Mouse (Mus musculus): ENCODE measurements around the gene Palmd. TPM values are rescaled to one million over a fixed set of nuclear protein-coding genes. Genes with fewer than 3 reads are reported as not detected.

The Palmd gene
- polyA plus RNA-seq, 1 experiment from 2014 or later: 4.0 TPM

DNA sequence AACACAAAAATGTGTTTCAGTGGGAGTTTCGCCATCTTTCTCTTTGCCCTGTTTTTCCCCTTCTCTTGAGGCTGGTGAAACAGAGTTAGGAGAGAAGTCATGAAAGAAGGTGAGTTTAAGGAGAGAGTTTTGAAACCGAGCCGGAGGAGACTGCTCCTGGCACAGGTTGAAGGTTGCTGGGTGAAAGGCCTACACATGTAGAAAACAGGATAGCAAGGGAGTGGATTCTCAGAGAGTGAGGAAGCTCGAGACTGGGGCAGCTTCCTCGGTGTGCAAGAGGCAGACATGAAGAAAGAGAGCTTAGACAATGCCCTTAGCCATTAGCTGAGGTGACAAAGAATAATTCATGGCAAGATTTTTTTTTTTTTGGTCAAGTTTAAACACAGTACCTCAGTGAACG, 15.4 kb downstream of the Palmd start:
- no peak for ATAC-seq
- H3K4me1 ChIP-seq: no peaks in the 10 kb centered on the region
- no peak overlapping the region for H3K27ac ChIP-seq
- 70% methylated on average over 6 of the region's 6 CpGs for WGBS (ENCODE audit: insufficient replicate concordance)
- H3K27me3 ChIP-seq (replicated peaks): no peaks in the 10 kb centered on the region
- H3K4me3 ChIP-seq: no peak overlapping the region
- no peak overlapping the region for H3K4me2 ChIP-seq
- no peak overlapping the region for H3K9ac ChIP-seq
- H3K9me3 ChIP-seq (replicated peaks): no peaks in the 10 kb centered on the region
- H3K36me3 ChIP-seq: no peaks in the 10 kb centered on the region

DNA sequence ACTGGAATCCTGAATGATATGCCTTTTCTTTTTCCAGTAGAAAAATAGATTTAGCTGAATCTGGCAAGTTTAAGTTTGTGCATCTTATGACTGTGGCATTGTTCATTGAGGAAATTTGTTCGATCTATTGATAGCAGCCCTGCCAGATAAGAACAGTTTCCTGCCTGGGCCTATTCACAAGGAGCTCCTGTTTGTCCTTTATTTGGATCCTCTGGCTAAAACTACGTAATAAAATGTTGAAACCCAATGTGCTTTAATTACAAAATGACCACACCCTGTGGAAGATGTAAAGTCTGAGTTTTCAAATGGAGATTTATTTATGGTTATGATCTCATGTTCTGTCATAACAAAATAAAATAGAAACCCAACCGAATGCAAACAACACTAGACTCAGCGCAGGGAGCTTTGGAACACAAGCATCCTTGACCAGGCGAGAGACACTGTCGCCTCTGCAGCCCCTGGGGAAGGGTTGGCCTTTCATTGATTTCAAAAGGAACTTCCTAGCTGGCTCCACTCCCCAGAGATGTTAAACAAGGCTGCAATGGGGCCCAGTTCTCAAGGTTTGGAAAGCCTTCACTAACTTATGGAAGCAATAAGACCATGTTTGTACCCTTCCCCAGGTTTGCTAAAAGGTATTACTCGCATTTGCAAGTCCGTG, 16.4 kb downstream of the Palmd start:
- Histone ChIP-seq H3K27ac (no peak overlapping the region), H3K4me3 (no peak overlapping the region), H3K4me1 (no peaks in the 10 kb centered on the region), H3K4me2 (no peak overlapping the region), H3K27me3 (replicated peaks) (no peaks in the 10 kb centered on the region), H3K36me3 (no peaks in the 10 kb centered on the region), H3K9me3 (replicated peaks) (no peaks in the 10 kb centered on the region), H3K9ac (no peak overlapping the region)
- WGBS (ENCODE audit: insufficient replicate concordance): 68% methylated on average over 8 of the region's 8 CpGs
- ATAC-seq: no peak

DNA sequence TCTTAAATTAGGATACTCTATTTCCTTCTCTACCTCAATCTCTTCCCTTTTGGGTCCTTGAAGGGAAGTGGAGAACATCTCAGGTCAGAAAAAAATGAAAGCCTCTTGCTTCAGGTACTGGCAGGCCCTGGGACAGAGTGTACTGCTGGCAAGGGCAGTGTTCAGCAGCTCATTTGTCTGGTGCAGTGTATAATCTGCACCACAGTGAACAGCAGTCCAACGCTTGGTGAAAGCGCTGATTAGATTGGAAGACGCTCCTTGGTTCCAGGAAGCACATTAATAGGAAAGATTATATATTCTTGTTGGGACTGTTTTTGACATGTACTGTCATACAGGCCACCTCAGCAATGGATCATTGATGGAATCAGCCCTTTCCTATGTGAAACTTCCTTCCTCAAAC, 17.3 kb downstream of the Palmd start:
- no peak overlapping the region for H3K4me3 ChIP-seq
- no peaks in the 10 kb centered on the region for H3K36me3 ChIP-seq
- 64% methylated on average over 3 of the region's 3 CpGs for WGBS (ENCODE audit: insufficient replicate concordance)
- H3K4me2 ChIP-seq: no peak overlapping the region
- no peak overlapping the region for H3K9ac ChIP-seq
- no peaks in the 10 kb centered on the region for H3K9me3 ChIP-seq (replicated peaks)
- H3K4me1 ChIP-seq: no peaks in the 10 kb centered on the region
- no peak for ATAC-seq
- H3K27ac ChIP-seq: no peak overlapping the region
- no peaks in the 10 kb centered on the region for H3K27me3 ChIP-seq (replicated peaks)

DNA sequence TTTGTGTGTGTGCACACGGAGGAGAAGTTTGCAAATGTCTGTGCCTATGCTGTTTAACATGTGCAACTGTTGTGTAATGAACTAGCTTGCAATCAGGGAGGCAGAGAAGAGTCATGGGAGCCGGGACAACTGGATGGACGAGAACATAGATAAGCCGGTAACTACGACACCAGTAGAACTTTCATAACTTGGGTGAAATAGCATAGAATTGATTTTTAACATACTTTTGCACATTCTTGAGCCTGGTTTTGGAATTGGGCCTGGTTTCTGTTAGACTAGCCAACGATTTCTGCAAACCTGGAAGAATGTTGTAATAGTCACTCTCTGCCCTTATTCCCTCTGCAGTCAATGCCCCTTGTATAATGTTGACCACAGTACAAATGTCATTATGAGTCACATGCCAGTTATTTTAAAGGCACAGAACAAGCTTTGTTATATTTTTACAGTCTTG, 18.1 kb downstream of the Palmd start:
- Histone ChIP-seq H3K4me2 (no peak overlapping the region), H3K27ac (no peak overlapping the region), H3K4me3 (no peak overlapping the region), H3K36me3 (no peaks in the 10 kb centered on the region), H3K9ac (no peak overlapping the region), H3K27me3 (replicated peaks) (no peaks in the 10 kb centered on the region), H3K9me3 (replicated peaks) (no peaks in the 10 kb centered on the region), H3K4me1 (no peaks in the 10 kb centered on the region)
- 63% methylated on average over 6 of the region's 6 CpGs for WGBS (ENCODE audit: insufficient replicate concordance)
- no peak for ATAC-seq

DNA sequence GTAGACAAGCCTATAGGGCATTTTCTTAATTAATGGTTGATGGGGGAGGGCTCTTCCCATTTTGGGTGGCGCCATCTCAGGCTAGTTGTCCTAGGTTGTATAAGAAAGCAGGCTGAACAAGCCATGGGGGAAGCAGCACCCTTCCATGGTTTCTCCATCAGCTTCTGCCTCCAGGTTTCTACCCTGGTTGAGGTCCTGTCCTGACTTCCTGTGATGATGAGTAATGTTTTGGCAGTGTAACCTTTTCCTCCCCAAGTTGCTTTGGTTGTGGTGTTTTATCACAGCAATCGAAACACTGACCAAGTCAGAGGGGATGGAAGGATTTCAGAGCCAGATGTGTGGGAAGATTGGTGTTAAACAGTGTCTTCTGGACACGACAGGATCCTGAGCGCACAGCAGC, 22.3 kb downstream of the Palmd start:
- 51% methylated on average over 4 of the region's 4 CpGs for WGBS (ENCODE audit: insufficient replicate concordance)
- no peaks in the 10 kb centered on the region for H3K36me3 ChIP-seq
- no peak overlapping the region for H3K27ac ChIP-seq
- no peak for ATAC-seq
- no peak overlapping the region for H3K4me2 ChIP-seq
- H3K27me3 ChIP-seq (replicated peaks): no peaks in the 10 kb centered on the region
- no peaks in the 10 kb centered on the region for H3K4me1 ChIP-seq
- H3K4me3 ChIP-seq: no peak overlapping the region
- H3K9me3 ChIP-seq (replicated peaks): no peaks in the 10 kb centered on the region
- no peak overlapping the region for H3K9ac ChIP-seq

DNA sequence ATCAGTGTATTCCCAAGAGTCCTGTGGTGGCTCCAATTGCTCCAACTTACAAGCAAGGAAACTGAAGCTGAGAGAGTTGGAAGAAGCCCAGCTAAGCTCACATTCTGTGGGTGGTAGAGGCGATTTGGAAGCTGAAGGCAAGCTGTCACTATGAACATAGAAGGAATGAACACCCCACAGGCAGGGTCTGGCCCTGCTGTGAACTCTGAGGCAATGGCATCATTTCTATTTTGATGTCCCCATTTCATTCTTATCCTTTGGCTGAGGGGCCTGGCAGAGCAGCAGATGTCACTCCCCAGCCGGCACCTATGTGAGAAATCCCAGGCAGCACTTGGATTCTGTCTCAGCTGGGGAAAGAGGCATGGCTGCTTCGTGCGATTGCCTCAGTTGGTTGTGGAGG, 25.4 kb downstream of the Palmd start:
- WGBS (ENCODE audit: insufficient replicate concordance): 57% methylated on average over 4 of the region's 4 CpGs
- H3K4me3 ChIP-seq: no peak overlapping the region
- H3K9ac ChIP-seq: no peak overlapping the region

DNA sequence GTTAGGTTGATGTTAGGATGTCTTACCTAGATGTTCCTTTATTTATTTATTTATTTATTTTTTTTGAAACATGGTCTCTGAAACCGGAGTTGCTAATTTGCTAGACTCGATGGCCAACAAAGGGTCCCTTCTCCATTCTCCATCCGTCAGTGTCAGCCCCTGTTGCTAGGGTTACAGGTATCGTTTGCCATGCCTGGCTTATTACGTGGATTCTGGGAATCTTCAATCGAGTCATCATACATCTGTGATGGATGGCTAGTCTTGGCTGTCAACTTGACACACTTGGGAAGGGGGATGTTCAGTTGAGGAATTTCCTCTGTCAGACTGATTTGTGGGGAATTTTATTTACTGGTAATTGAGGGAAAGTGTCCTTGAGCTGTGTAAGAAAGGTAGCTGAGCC, 26.0 kb downstream of the Palmd start:
- Histone ChIP-seq H3K4me2 (no peak overlapping the region), H3K4me1 (no peaks in the 10 kb centered on the region), H3K36me3 (no peaks in the 10 kb centered on the region), H3K27me3 (replicated peaks) (no peaks in the 10 kb centered on the region), H3K27ac (no peak overlapping the region), H3K9me3 (replicated peaks) (no peaks in the 10 kb centered on the region), H3K4me3 (no peak overlapping the region), H3K9ac (no peak overlapping the region)
- 65% methylated on average over 6 of the region's 6 CpGs for WGBS (ENCODE audit: insufficient replicate concordance)
- ATAC-seq: no peak

More for the DNA sequence above, 25.4 kb downstream of the Palmd start:
- no peak for ATAC-seq
- Histone ChIP-seq H3K27me3 (replicated peaks) (no peaks in the 10 kb centered on the region), H3K9me3 (replicated peaks) (no peaks in the 10 kb centered on the region), H3K4me2 (no peak overlapping the region), H3K27ac (no peak overlapping the region), H3K4me1 (no peaks in the 10 kb centered on the region), H3K36me3 (no peaks in the 10 kb centered on the region)

DNA sequence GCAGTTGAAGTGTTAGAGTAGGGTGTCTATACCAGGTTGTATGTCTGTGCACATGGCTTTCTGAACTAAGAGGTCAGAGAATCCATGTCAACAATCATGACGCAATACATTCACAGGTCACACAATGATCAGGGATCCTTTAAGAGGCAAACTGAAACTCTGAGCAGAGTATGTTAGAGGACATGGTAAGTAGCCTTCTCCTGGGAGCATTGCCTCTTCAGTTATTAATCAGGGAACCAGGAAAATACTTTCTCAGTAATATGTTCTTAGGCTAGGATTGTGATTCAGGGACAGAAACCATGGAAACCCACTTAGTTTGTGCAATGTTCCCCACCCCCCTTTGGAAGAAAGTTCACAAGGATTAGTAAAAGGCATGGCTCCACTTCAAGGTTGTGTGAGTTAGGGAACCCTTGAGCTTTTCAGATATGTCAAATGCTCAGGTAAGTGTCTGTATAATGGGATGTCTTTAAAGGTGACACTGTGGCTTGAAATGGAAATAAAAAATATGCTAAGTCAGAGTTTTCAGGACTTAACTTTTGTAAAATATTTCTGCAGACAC, 27.1 kb downstream of the Palmd start:
- no peak overlapping the region for H3K9ac ChIP-seq
- H3K27ac ChIP-seq: no peak overlapping the region
- no peak overlapping the region for H3K4me3 ChIP-seq
- H3K4me1 ChIP-seq: no peaks in the 10 kb centered on the region
- H3K27me3 ChIP-seq (replicated peaks): no peaks in the 10 kb centered on the region
- H3K36me3 ChIP-seq: no peaks in the 10 kb centered on the region
- no peak overlapping the region for H3K4me2 ChIP-seq
- H3K9me3 ChIP-seq (replicated peaks): no peaks in the 10 kb centered on the region
- 53% methylated on average over 1 of the region's 1 CpGs for WGBS (ENCODE audit: insufficient replicate concordance)
- no peak for ATAC-seq

DNA sequence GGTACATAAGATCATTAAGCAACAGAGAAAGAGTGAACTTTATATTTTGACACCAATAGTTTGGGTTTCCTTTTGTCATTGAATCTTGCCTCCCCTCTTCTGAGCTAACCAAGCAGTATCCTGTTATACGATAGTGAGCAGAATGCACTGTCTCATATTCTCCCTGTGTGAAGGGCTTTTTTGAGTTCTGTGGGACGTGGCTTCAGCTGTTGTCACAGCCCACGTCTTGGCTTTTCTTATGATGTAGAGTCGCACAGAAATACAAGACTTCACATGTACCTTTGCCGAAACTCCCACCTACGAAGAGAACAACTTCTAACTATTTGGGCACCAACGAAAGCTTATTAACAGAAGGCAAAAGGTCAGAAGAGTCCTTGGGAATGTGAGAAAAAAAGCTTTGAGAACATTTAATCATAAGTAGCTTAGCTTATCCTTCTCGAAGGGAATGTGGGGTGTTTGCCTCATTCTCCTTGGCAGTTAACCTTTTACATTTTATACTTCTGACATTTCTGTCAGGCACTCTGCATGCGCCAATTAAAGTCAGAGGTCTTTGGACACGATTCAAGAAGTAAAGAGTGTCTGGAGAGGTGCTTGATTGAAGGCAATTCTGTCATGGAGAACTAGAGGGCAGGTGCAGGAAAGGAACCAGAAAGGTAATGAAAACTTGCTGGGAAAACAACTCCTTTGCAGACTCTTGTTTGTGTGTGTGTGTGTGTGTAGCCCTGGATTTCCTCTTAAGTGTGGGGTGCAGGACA, 27.8 kb downstream of the Palmd start:
- Histone ChIP-seq H3K9ac (no peak overlapping the region), H3K27me3 (replicated peaks) (no peaks in the 10 kb centered on the region), H3K27ac (no peak overlapping the region), H3K36me3 (no peaks in the 10 kb centered on the region), H3K4me2 (no peak overlapping the region), H3K4me3 (no peak overlapping the region), H3K4me1 (no peaks in the 10 kb centered on the region), H3K9me3 (replicated peaks) (no peaks in the 10 kb centered on the region)
- 63% methylated on average over 10 of the region's 10 CpGs for WGBS (ENCODE audit: insufficient replicate concordance)
- no peak for ATAC-seq

DNA sequence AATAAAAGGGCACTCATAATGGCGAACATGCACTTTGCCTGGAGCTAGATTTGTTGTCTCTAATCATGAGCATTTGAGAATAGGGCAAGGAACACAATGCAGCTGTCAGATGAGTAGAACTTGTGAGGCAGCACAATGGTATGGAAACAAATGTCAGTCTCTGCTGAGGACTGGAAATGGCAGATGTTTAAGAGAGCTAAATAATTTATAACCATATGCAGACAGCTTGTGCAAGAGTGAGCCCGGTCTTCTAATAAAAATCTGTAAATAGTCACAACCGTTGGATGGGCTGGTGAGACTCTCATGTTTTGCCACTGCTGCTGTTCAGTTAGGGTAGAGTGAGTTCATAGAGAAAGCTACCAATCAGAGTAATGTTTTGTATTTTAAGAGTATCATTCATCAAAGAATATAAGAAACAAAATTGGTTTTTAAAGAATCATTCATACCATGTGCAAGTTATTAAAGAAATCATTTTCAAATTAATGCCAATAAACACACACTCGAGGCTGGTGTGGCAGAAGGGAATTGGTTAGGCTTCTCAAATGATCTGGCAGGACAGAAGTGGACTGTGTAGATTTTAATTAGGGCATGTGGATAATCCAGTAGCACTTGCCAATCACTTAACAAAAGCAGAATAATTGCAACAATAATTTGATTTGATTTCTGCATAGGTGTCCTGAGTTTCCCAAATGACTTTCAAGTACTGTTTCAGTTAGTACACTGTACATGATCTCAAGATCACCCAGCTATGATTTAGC, 31.7 kb downstream of the Palmd start:
- Histone ChIP-seq H3K27me3 (replicated peaks) (no peaks in the 10 kb centered on the region), H3K36me3 (no peaks in the 10 kb centered on the region), H3K4me2 (no peak overlapping the region), H3K27ac (no peak overlapping the region), H3K4me1 (no peaks in the 10 kb centered on the region), H3K4me3 (no peak overlapping the region), H3K9ac (no peak overlapping the region), H3K9me3 (replicated peaks) (no peaks in the 10 kb centered on the region)
- no peak for ATAC-seq
- 58% methylated on average over 4 of the region's 4 CpGs for WGBS (ENCODE audit: insufficient replicate concordance)

DNA sequence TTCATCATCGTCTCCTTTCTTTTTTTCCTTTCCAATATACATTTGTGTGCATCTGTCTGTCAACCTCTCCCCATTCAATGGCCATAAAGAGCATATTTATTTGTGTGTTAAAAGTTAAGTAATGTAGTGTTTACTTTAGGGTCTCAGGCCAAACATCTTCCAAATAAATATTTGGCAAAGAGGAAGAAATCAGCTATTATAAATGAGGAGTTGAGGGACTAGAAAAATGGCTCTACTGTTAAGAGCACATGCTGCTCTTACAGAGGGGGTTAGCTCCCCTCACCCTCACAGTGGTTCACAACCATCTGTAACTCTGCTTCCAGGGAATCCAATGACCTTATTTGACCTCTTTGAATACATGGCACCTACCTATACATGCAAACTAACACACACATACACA, 35.6 kb downstream of the Palmd start:
- 58% methylated on average over 1 of the region's 1 CpGs for WGBS (ENCODE audit: insufficient replicate concordance)
- H3K9me3 ChIP-seq (replicated peaks): no peaks in the 10 kb centered on the region
- H3K4me3 ChIP-seq: no peak overlapping the region
- H3K4me2 ChIP-seq: no peak overlapping the region
- no peaks in the 10 kb centered on the region for H3K4me1 ChIP-seq
- H3K9ac ChIP-seq: no peak overlapping the region
- no peak overlapping the region for H3K27ac ChIP-seq
- H3K27me3 ChIP-seq (replicated peaks): no peaks in the 10 kb centered on the region
- H3K36me3 ChIP-seq: no peaks in the 10 kb centered on the region
- ATAC-seq: no peak

DNA sequence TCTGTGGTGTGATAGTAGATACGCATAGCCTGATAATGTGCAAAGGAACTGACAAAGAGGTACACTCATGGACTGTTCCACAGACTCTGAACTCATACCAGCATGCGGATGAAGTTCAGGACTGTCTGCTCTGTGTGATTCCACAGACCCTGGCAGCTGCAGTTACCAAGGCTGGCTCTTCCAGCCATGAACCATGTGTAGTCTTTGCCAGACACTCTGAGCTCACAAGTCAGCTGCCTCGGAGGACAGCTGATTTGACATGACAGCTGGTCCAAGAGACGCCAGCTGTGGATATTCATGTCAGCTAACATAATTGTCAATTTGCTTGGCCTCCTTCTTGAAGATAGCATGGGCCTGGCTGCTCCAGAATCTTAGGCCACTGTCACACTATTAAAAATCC, 39.8 kb downstream of the Palmd start:
- no peak for ATAC-seq
- Histone ChIP-seq H3K4me1 (no peaks in the 10 kb centered on the region), H3K9me3 (replicated peaks) (no peaks in the 10 kb centered on the region), H3K36me3 (no peaks in the 10 kb centered on the region), H3K27me3 (replicated peaks) (no peaks in the 10 kb centered on the region), H3K4me2 (no peak overlapping the region), H3K4me3 (no peak overlapping the region), H3K27ac (no peak overlapping the region), H3K9ac (no peak overlapping the region)
- 75% methylated on average over 4 of the region's 4 CpGs for WGBS (ENCODE audit: insufficient replicate concordance)

All from liver, embryonic 12.5 days (tissue).